Mouse (Mus musculus): Measurements from ENCODE around the gene Strn3. TPM values are rescaled to one million over a fixed set of nuclear protein-coding genes. Genes with fewer than 3 reads are reported as not detected.

Gene Strn3
- polyA plus RNA-seq, 1 experiment from 2014 or later, result 68.8 TPM

Other genes with a start within 250 kb of the Strn3 start
- gene Coch, start 98.6 kb downstream of the Strn3 start, polyA plus RNA-seq (2014; fragmentation: Nextera tagmentation; extraction: Ambion mirVana), result 12.8 and 15.8 TPM in 2 replicates
- gene Ap4s1, start 864 bp downstream of the Strn3 start, polyA plus RNA-seq (2014; fragmentation: Nextera tagmentation; extraction: Ambion mirVana), result 29.7 and 35.8 TPM in 2 replicates
- gene Hectd1, start 137.6 kb upstream of the Strn3 start, polyA plus RNA-seq (2014; fragmentation: Nextera tagmentation; extraction: Ambion mirVana), result 40.4 and 41.6 TPM in 2 replicates

Measured in embryonic facial prominence, embryonic 14.5 days (tissue).